Mouse (Mus musculus) megakaryocyte, embryonic 14.5 days (primary cell): Measurements from ENCODE around the gene Vamp5.

Experiments used
- FLI1 ChIP-seq: IDR thresholded peaks from 2 replicates; pipeline ENCODE4 v1.6.1; 2012; ENCODE audit warnings: low read length, inconsistent platforms, mixed read lengths
- GATA1 ChIP-seq: IDR thresholded peaks from 3 replicates; pipeline ENCODE4 v1.6.1; 2012; ENCODE audit warnings: mixed read lengths, low read length, inconsistent platforms, borderline replicate concordance

GRCm38 (mm10) chr6:72344396-72345073 is 35.7 kb downstream of the Vamp5 start:
- TF ChIP-seq FLI1 (no peak), GATA1 (no peak)
